Mouse (Mus musculus) midbrain, embryonic 16.5 days (tissue): ENCODE measurements at regions not wholly inside any gene's neighbourhood (a gene's known extent, or its start where the extent isn't known, plus 50 kb on each side); places are given as distances from the start of the nearest gene placed in this dataset.

Source experiments
- ATAC-seq: fragments of 200-750 bp; cut with Nextera tagmentation; 2 replicates; pipeline ENCODE4 v1.8.0; 2017; ENCODE audit warnings: moderate TSS enrichment
- H3K27ac ChIP-seq: fragments of 300-500 bp; sonication (generic); 2 replicates; pipeline ENCODE4 v1.5.1; 2014; ENCODE audit warnings: mild to moderate bottlenecking, low read length, mixed read lengths
- H3K27me3 ChIP-seq: fragments of 300-500 bp; sonication (generic); 2 replicates; pipeline ENCODE4 v1.6.1; 2014; ENCODE audit warnings: low read depth, low read length, mixed read lengths; ENCODE audit not compliant: control insufficient read depth, insufficient read depth
- H3K36me3 ChIP-seq: fragments of 300-500 bp; sonication (generic); 2 replicates; pipeline ENCODE4 v1.6.1; 2014; ENCODE audit warnings: mild to moderate bottlenecking, low read length, moderate library complexity, mixed read lengths; ENCODE audit not compliant: control insufficient read depth, insufficient read depth
- H3K4me1 ChIP-seq: fragments of 300-500 bp; sonication (generic); 2 replicates; pipeline ENCODE4 v1.6.1; 2014; ENCODE audit warnings: mild to moderate bottlenecking, low read length, mixed read lengths; ENCODE audit not compliant: control insufficient read depth, insufficient read depth
- H3K4me2 ChIP-seq: fragments of 300-500 bp; sonication (generic); 2 replicates; pipeline ENCODE4 v1.6.1; 2014; ENCODE audit warnings: mild to moderate bottlenecking, low read length, mixed read lengths
- H3K4me3 ChIP-seq: fragments of 300-500 bp; sonication (generic); 2 replicates; pipeline ENCODE4 v1.5.1; 2014; ENCODE audit warnings: low read depth, mild to moderate bottlenecking, low read length, moderate library complexity, mixed read lengths
- H3K9ac ChIP-seq: fragments of 300-500 bp; sonication (generic); 2 replicates; pipeline ENCODE4 v1.6.1; 2014; ENCODE audit warnings: low read depth, low read length, mixed read lengths
- H3K9me3 ChIP-seq: fragments of 300-500 bp; sonication (generic); replicated peaks from 2 replicates; pipeline ENCODE4 v1.6.1; 2014; ENCODE audit warnings: mild to moderate bottlenecking, low read length, mixed read lengths; ENCODE audit not compliant: control insufficient read depth, poor library complexity, severe bottlenecking
- WGBS: fragments of 180-500 bp; shearing (Covaris S2); extraction: QIAGEN DNeasy Blood & Tissue Kit; methylation state at CpG from one replicate; pipeline ENCODE4 v1.1.7; 2014; 5-methylcytosine and 5-hydroxymethylcytosine counted together

- Histone ChIP-seq H3K9ac (no peak overlapping the region), H3K9me3 (no peaks in the 10 kb centered on the region), H3K4me3 (no peak overlapping the region), H3K4me2 (no peak overlapping the region), H3K36me3 (no peaks in the 10 kb centered on the region), H3K27me3 (no peaks in the 10 kb centered on the region), H3K4me1 (no peaks in the 10 kb centered on the region; the same call in 1 of the 2 replicates), H3K27ac (no peak overlapping the region)
- ATAC-seq, result no peak
- 56% methylated on average over 11 of the region's 11 CpGs for WGBS
These were observed 83.3 kb upstream of the Spdye4c start for GRCm38 (mm10) chr2:128507591-128508243.

GRCm38 (mm10) chr2:128508244-128508605 is 82.8 kb upstream of the Spdye4c start:
- ATAC-seq, result no peak
- Histone ChIP-seq H3K36me3 (no peaks in the 10 kb centered on the region), H3K4me1 (no peaks in the 10 kb centered on the region; the same call in 1 of the 2 replicates), H3K27ac (no peak overlapping the region), H3K9me3 (no peaks in the 10 kb centered on the region), H3K27me3 (no peaks in the 10 kb centered on the region), H3K4me3 (no peak overlapping the region), H3K9ac (no peak overlapping the region), H3K4me2 (no peak overlapping the region)
- WGBS, result 72% methylated on average over 2 of the region's 2 CpGs

- ATAC-seq, result no peak
- no peaks in the 10 kb centered on the region for H3K9me3 ChIP-seq
- WGBS, result 83% methylated on average over 6 of the region's 6 CpGs
These were observed 79.7 kb upstream of the Spdye4c start for GRCm38 (mm10) chr2:128511291-128511690.

GRCm38 (mm10) chr2:128512852-128513251 is 78.2 kb upstream of the Spdye4c start:
- H3K9me3 ChIP-seq, result no peaks in the 10 kb centered on the region
- no peak overlapping the region for H3K9ac ChIP-seq
- H3K36me3 ChIP-seq, result no peaks in the 10 kb centered on the region
- WGBS, result 84% methylated on average over 6 of the region's 6 CpGs
- no peak overlapping the region for H3K4me3 ChIP-seq
- ATAC-seq, result no peak
- no peaks in the 10 kb centered on the region; the same call in 1 of the 2 replicates for H3K4me1 ChIP-seq
- H3K27ac ChIP-seq, result no peak overlapping the region
- H3K4me2 ChIP-seq, result no peak overlapping the region
- no peaks in the 10 kb centered on the region for H3K27me3 ChIP-seq

More at GRCm38 (mm10) chr2:128511291-128511690, 79.7 kb upstream of the Spdye4c start:
- Histone ChIP-seq H3K9ac (no peak overlapping the region), H3K4me1 (no peaks in the 10 kb centered on the region; the same call in 1 of the 2 replicates), H3K4me2 (no peak overlapping the region), H3K27me3 (no peaks in the 10 kb centered on the region), H3K36me3 (no peaks in the 10 kb centered on the region), H3K27ac (no peak overlapping the region), H3K4me3 (no peak overlapping the region)

- H3K9me3 ChIP-seq, result no peaks in the 10 kb centered on the region
- no peak overlapping the region for H3K9ac ChIP-seq
- H3K27me3 ChIP-seq, result no peaks in the 10 kb centered on the region
- H3K36me3 ChIP-seq, result no peaks in the 10 kb centered on the region
- H3K27ac ChIP-seq, result no peak overlapping the region
- H3K4me1 ChIP-seq, result no peaks in the 10 kb centered on the region
- H3K4me3 ChIP-seq, result no peak overlapping the region
- no peak for ATAC-seq
- WGBS, result 87% methylated on average over 17 of the region's 17 CpGs
- H3K4me2 ChIP-seq, result no peak overlapping the region
These were observed 76.3 kb upstream of the Spdye4c start for GRCm38 (mm10) chr2:128514463-128515290.

GRCm38 (mm10) chr2:128515701-128516100 is 75.3 kb upstream of the Spdye4c start:
- H3K4me2 ChIP-seq, result no peak overlapping the region
- no peak overlapping the region for H3K4me3 ChIP-seq
- H3K27me3 ChIP-seq, result no peaks in the 10 kb centered on the region
- no peak overlapping the region for H3K9ac ChIP-seq
- ATAC-seq, result no peak
- WGBS, result 75% methylated on average over 5 of the region's 5 CpGs
- H3K27ac ChIP-seq, result no peak overlapping the region
- no peaks in the 10 kb centered on the region for H3K4me1 ChIP-seq
- no peaks in the 10 kb centered on the region for H3K9me3 ChIP-seq
- no peaks in the 10 kb centered on the region for H3K36me3 ChIP-seq

GRCm38 (mm10) chr2:128516694-128517093 is 74.3 kb upstream of the Spdye4c start:
- no peak overlapping the region for H3K4me3 ChIP-seq
- no peaks in the 10 kb centered on the region for H3K9me3 ChIP-seq
- 89% methylated on average over 9 of the region's 9 CpGs for WGBS
- H3K27ac ChIP-seq, result no peak overlapping the region
- H3K9ac ChIP-seq, result no peak overlapping the region
- no peaks in the 10 kb centered on the region for H3K4me1 ChIP-seq
- ATAC-seq, result no peak
- no peaks in the 10 kb centered on the region for H3K27me3 ChIP-seq
- no peak overlapping the region for H3K4me2 ChIP-seq
- H3K36me3 ChIP-seq, result no peaks in the 10 kb centered on the region

- Histone ChIP-seq H3K4me3 (no peak overlapping the region), H3K27ac (no peak overlapping the region), H3K4me1 (no peaks in the 10 kb centered on the region), H3K9ac (no peak overlapping the region), H3K27me3 (no peaks in the 10 kb centered on the region), H3K4me2 (no peak overlapping the region), H3K9me3 (no peaks in the 10 kb centered on the region), H3K36me3 (no peaks in the 10 kb centered on the region)
- WGBS, result 93% methylated on average over 3 of the region's 3 CpGs
- ATAC-seq, result no peak
These were observed 72.9 kb upstream of the Spdye4c start for GRCm38 (mm10) chr2:128518142-128518541.

GRCm38 (mm10) chr2:128521701-128522443 is 69.1 kb upstream of the Spdye4c start:
- Histone ChIP-seq H3K4me3 (no peak overlapping the region), H3K36me3 (no peaks in the 10 kb centered on the region), H3K27ac (no peak overlapping the region), H3K4me2 (no peak overlapping the region), H3K9ac (no peak overlapping the region), H3K27me3 (no peaks in the 10 kb centered on the region), H3K4me1 (no peaks in the 10 kb centered on the region), H3K9me3 (no peaks in the 10 kb centered on the region)
- WGBS, result 83% methylated on average over 4 of the region's 4 CpGs
- ATAC-seq, result no peak
